Mouse (Mus musculus) kidney, embryonic 16.5 days (tissue): ENCODE measurements at regions not wholly inside any gene's neighbourhood (a gene's known extent, or its start where the extent isn't known, plus 50 kb on each side); places are given as distances from the start of the nearest gene placed in this dataset.

Source experiments
- ATAC-seq: fragments of 200-750 bp; cut with Nextera tagmentation; 2 replicates; pipeline ENCODE4 v1.8.0; 2017; ENCODE audit warnings: moderate TSS enrichment; ENCODE audit not compliant: low FRiP score, low TSS enrichment
- H3K27ac ChIP-seq: fragments of 300-500 bp; sonication (generic); 2 replicates; pipeline ENCODE4 v1.5.1; 2014; ENCODE audit warnings: low read length
- H3K27me3 ChIP-seq: fragments of 300-500 bp; sonication (generic); 2 replicates; pipeline ENCODE4 v1.6.1; 2014; ENCODE audit warnings: low read length, control low read depth, mixed read lengths; ENCODE audit not compliant: insufficient read depth
- H3K36me3 ChIP-seq: fragments of 300-500 bp; sonication (generic); 2 replicates; pipeline ENCODE4 v1.6.1; 2014; ENCODE audit warnings: low read length, control low read depth, mixed read lengths; ENCODE audit not compliant: insufficient read depth
- H3K4me1 ChIP-seq: fragments of 300-500 bp; sonication (generic); 2 replicates; pipeline ENCODE4 v1.6.1; 2014; ENCODE audit warnings: low read length, control low read depth, mixed read lengths; ENCODE audit not compliant: insufficient read depth
- H3K4me2 ChIP-seq: fragments of 300-500 bp; sonication (generic); replicated peaks from 2 replicates; pipeline ENCODE4 v1.6.1; 2014; ENCODE audit warnings: low read depth, low read length
- H3K4me3 ChIP-seq: fragments of 300-500 bp; sonication (generic); 2 replicates; pipeline ENCODE4 v1.5.1; 2014; ENCODE audit warnings: mild to moderate bottlenecking, low read length
- H3K9ac ChIP-seq: fragments of 300-500 bp; sonication (generic); replicated peaks from 2 replicates; pipeline ENCODE4 v1.6.1; 2014; ENCODE audit warnings: low read length
- H3K9me3 ChIP-seq: fragments of 300-500 bp; sonication (generic); 2 replicates; pipeline ENCODE4 v1.6.1; 2016; ENCODE audit warnings: low read length, control low read depth
- WGBS: fragments of 180-500 bp; shearing (Covaris S2); extraction: QIAGEN DNeasy Blood & Tissue Kit; methylation state at CpG from one replicate; pipeline ENCODE4 v1.1.7; 2014; 5-methylcytosine and 5-hydroxymethylcytosine counted together

GRCm38 (mm10) chr2:149768027-149768426 is 61.0 kb upstream of the Syndig1 start:
- 58% methylated on average over 1 of the region's 1 CpGs for WGBS
- H3K9ac ChIP-seq = no peak overlapping the region
- no peak for ATAC-seq

DNA sequence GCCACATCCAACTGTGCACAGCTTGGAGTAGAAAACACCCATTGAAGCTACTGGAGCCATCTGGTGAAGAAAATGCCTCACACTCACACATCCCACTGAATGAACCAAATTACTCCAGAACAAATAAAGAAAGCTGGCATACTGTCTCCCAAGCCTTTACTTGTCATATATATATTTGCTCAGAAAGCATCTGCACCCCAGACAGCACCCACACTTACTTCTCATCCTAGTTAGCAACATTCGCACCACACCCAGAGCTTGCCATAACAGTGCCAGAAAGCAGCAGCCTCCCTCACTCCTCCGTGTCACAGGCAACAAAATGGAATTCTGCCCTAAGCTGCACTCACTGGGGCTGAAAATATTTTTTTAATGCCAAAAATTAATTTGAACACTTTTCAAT is 60.5 kb upstream of the Syndig1 start:
- Histone ChIP-seq H3K4me3 (no peak overlapping the region), H3K27ac (no peak overlapping the region), H3K9ac (no peak overlapping the region), H3K4me1 (no peaks in the 10 kb centered on the region), H3K27me3 (no peaks in the 10 kb centered on the region), H3K36me3 (no peaks in the 10 kb centered on the region), H3K4me2 (no peak overlapping the region), H3K9me3 (no peaks in the 10 kb centered on the region)
- no peak for ATAC-seq
- 76% methylated on average over 2 of the region's 2 CpGs for WGBS

More at GRCm38 (mm10) chr2:149768027-149768426, 61.0 kb upstream of the Syndig1 start:
- H3K27ac ChIP-seq = no peak overlapping the region
- no peak overlapping the region for H3K4me2 ChIP-seq
- no peaks in the 10 kb centered on the region for H3K9me3 ChIP-seq
- no peaks in the 10 kb centered on the region for H3K27me3 ChIP-seq
- H3K4me1 ChIP-seq = no peaks in the 10 kb centered on the region
- no peaks in the 10 kb centered on the region for H3K36me3 ChIP-seq
- H3K4me3 ChIP-seq = no peak overlapping the region

DNA sequence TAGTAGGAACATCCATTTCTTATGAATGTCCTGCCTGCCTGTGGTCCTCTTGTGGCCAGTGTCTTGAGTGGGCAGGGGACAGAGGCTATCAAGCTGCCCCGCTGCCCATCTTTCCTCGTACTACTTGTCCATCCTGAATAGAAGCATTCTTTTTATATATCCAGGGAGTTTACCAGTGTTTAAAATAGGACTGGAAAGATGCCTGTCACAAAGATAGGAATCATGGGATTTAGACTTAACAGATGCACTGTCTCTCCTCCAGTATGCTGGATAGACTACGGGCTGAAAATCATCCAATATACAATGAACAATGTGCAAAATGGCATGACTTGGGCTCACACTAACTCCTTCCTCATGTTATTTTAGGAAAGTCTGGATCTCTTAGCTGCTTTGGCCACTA is 51.7 kb upstream of the Syndig1 start:
- no peak for ATAC-seq
- Histone ChIP-seq H3K27ac (no peak overlapping the region), H3K9ac (no peak overlapping the region), H3K4me1 (no peaks in the 10 kb centered on the region), H3K4me3 (no peak overlapping the region), H3K27me3 (no peaks in the 10 kb centered on the region), H3K36me3 (no peaks in the 10 kb centered on the region), H3K9me3 (no peaks in the 10 kb centered on the region), H3K4me2 (no peak overlapping the region)
- 81% methylated on average over 3 of the region's 3 CpGs for WGBS
